ENCODE assay signal across 30 mouse cellular contexts in the genomic region with DNA sequence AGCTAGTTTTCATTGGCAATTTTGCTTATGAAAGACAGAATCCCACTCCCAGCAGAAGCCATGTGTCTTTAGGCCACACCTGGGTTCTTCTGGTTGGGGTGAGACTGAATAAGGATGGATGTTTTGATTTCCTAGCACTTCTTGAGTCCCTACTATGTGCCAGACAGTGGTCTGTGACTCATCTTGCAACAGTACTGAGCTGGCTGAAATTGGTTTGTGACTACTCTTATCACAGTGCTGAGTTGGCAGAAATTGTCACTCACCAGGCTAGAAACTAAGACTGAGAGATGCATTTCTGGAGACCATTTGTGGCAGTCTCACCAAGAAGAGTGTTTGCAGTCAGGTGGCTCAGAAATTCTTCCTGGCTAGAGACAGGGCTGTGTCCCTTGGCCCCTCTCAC. TPM values are rescaled to one million over a fixed set of nuclear protein-coding genes. Genes with fewer than 3 reads are reported as not detected.
"Had no signal": no experiment of that assay in that cellular context is flagged by ENCODE, and none has a peak within 500 bp of the region (broad histone marks: within the 10 kb centered on the region; RNA-seq: fewer than 3 reads in every experiment).

No protein-coding gene starts in this region.

- DNase-seq: gastrocnemius, adult 2 months; gastrocnemius, postnatal 10 days; gastrocnemius, postnatal 25 days; heart, postnatal 10 days; heart, postnatal 4 days; kidney, adult 11 months; kidney, adult 2 months; kidney, adult 9 months; kidney, postnatal 14 days; kidney, postnatal 36 days; layer of hippocampus, postnatal 36 days; left cerebral cortex, postnatal 4 days had no signal

- H3K27ac ChIP-seq: gastrocnemius, adult 2 months; heart, embryonic 10.5 days; hindbrain, embryonic 10.5 days; hindbrain, embryonic 12.5 days; hindbrain, embryonic 14.5 days; kidney, embryonic 15.5 days; kidney, postnatal 0 days; limb, embryonic 13.5 days; limb, embryonic 15.5 days; liver, embryonic 12.5 days; liver, embryonic 14.5 days had no signal

- H3K27me3 ChIP-seq: heart, embryonic 12.5 days; hindbrain, embryonic 12.5 days; kidney, embryonic 15.5 days; limb, embryonic 13.5 days; limb, embryonic 15.5 days had no signal

- H3K9me3 ChIP-seq: heart, embryonic 10.5 days; heart, embryonic 12.5 days; hindbrain, embryonic 10.5 days; hindbrain, embryonic 12.5 days; kidney, embryonic 15.5 days; limb, embryonic 13.5 days; limb, embryonic 15.5 days; liver, embryonic 12.5 days had no signal

- H3K36me3 ChIP-seq: heart, embryonic 10.5 days; heart, embryonic 12.5 days; hindbrain, embryonic 10.5 days; hindbrain, embryonic 12.5 days; kidney, embryonic 15.5 days; limb, embryonic 13.5 days; limb, embryonic 15.5 days; liver, embryonic 12.5 days had no signal

- H3K4me2 ChIP-seq: heart, embryonic 12.5 days; hindbrain, embryonic 12.5 days; hindbrain, embryonic 14.5 days; kidney, embryonic 15.5 days; limb, embryonic 13.5 days; limb, embryonic 15.5 days had no signal

- H3K4me3 ChIP-seq: gastrocnemius, adult 2 months; heart, embryonic 10.5 days; heart, embryonic 12.5 days; hindbrain, embryonic 10.5 days; hindbrain, embryonic 12.5 days; kidney, embryonic 15.5 days; limb, embryonic 13.5 days; limb, embryonic 15.5 days; liver, embryonic 12.5 days had no signal

- H3K4me1 ChIP-seq: kidney, embryonic 15.5 days had no signal

- H3K9ac ChIP-seq: heart, embryonic 12.5 days; hindbrain, embryonic 12.5 days; hindbrain, embryonic 14.5 days; kidney, embryonic 15.5 days; limb, embryonic 13.5 days; limb, embryonic 15.5 days; liver, embryonic 12.5 days; liver, embryonic 14.5 days had no signal

- ATAC-seq: hindbrain, embryonic 16.5 days; intestine, embryonic 16.5 days had no signal

RNA-seq across cellular contexts. Expression of a gene that starts 33.6 kb away (rescaled TPM):
- total RNA-seq: granulocyte monocyte progenitor cell, adult 5-6 weeks; heart, postnatal 4 days; liver, adult 2 months had no signal
- polyA plus RNA-seq: intestine, embryonic 14.5 days; kidney, adult 2 months; kidney, postnatal 0 days; large intestine, adult 2 months; limb, embryonic 11.5 days; liver, adult 2 months; liver, embryonic 12.5 days; liver, embryonic 14.5 days had no signal
